Mouse (Mus musculus) adrenal gland, postnatal 10 days (tissue): ENCODE measurements around the gene Zfp619. TPM values are rescaled to one million over a fixed set of nuclear protein-coding genes. Genes with fewer than 3 reads are reported as not detected.
"Not testable (repeated sequence)": the region's sequence is repeated elsewhere in the genome, so short reads cannot be mapped to it uniquely, and the experiment has no call there.

Experiments used
- DNase-seq: peaks from one replicate; pipeline ENCODE4 v3.0.0; 2021; ENCODE audit warnings: mixed read lengths
- total RNA-seq, 2 experiments: library from RNA; stranded (reverse); gene quantifications; 2 replicates each; pipeline ENCODE4 v1.2.3; 2021

Zfp619 gene
- total RNA-seq, 2 experiments from 2014 or later: 2.0 to 2.7 TPM

GRCm38 (mm10) chr7:39589044-39589443, 71.5 kb downstream of the Zfp619 start:
- DNase-seq: not testable (repeated sequence)

Other genes starting within 250 kb of the Zfp619 start
- not detected for gene Gm5114, start 104.6 kb upstream of the Zfp619 start, total RNA-seq